Mouse (Mus musculus) adrenal gland, postnatal 0 days (tissue): ENCODE results near the gene Ing3. TPM values are rescaled to one million over a fixed set of nuclear protein-coding genes. Genes with fewer than 3 reads are reported as not detected.

Experiments used
- polyA plus RNA-seq: library from polyadenylated mRNA; unstranded; fragments of >200 nt; fragmentation: Nextera tagmentation; extraction: Ambion mirVana; gene quantifications from 2 replicates; pipeline ENCODE4 v1.2.1, GENCODE M21; 2015

Gene Ing3
- polyA plus RNA-seq: 24.4 and 42.6 TPM in 2 replicates

DNA sequence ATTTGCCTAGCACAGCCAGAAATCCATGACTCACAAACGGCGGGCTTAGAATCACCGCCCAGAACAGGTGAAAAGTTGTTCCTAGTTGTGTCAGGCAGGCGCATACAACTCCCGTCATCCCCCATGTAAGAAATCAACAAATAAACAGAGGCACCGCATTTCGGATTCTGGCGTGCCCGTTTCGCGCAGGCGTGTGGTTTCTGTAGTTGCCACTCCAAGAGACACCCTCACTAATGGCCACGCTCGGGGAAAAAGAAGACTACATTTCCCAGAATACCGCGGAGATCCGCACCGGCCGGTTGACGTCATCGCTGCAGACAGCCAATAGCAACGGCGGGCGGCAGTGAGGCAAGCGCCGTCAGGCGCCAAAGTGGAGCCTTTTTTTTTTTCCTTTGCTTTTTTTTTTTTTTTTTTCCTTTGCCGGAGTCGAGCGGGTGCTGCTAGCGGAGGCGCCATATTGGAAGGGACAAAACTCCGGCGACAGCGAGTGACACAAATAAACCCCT, at the start of gene Ing3:
Ing3 (plus strand) TSS at position 346 of the 506 bp plus-strand sequence.

DNA sequence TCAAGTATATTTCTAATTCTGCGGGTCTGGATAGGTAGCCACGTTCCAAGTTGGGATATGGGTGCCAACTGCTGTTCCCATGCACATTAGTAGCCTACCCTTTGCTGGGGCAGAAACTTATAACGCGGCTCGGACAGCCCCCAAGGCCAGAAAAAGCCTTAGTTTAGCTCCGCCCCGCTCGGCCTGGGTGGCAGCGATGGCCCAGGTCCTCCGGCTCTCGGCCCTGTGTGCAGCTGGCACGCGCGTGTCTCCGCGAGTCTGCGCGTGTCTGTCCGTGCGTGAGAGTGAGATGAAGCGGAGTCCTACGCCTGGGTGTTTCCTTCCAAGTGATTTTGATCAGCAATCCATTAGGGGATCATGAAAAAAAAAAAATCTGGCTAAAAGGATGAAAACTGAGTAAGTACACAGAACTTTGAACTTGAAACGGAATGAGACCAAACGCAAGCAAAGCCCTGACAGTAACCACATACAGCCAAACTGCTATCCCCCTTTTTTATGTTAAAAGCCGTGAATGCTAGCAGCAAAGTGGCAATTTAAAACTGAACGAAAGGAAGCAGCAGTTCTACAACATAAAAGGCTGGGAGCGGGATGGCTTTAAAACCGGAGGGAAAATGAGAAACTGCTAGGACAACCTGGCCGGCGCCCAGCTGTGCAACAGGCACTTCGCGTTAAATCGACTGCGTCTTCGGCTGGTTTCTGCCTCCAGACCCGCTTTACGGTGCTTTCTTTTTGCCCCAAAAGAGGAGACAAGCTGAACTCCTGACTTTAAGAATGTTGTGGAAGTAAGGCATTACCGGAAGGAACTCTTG, 36.6 kb downstream of the Ing3 start, which contains the start of gene Cped1:
Cped1 (plus strand) TSS at position 185 of the 809 bp plus-strand sequence.

Other genes with a start within 250 kb of the Ing3 start
- 88.7 and 179 TPM in 2 replicates for gene Tspan12, start 97.1 kb upstream of the Ing3 start, polyA plus RNA-seq
- 13.2 and 15.6 TPM in 2 replicates for gene Cped1, start 36.3 kb downstream of the Ing3 start, polyA plus RNA-seq